Mouse (Mus musculus) embryonic facial prominence, embryonic 11.5 days (tissue): ENCODE data around the gene Nr4a2. TPM values are rescaled to one million over a fixed set of nuclear protein-coding genes. Genes with fewer than 3 reads are reported as not detected.

Experiments used
- ATAC-seq: fragments of 200-750 bp; cut with Nextera tagmentation; replicated peaks from 2 replicates; pipeline ENCODE4 v1.8.0; 2017; ENCODE audit warnings: low read depth; ENCODE audit not compliant: insufficient number of reproducible peaks, low FRiP score, low TSS enrichment
- DNase-seq: peaks from one replicate; pipeline ENCODE4 v3.0.0-alpha.2; 2015; ENCODE audit warnings: low spot score
- H3K27ac ChIP-seq: fragments of 300-500 bp; sonication (generic); replicated peaks from 2 replicates; pipeline ENCODE4 v1.5.1; 2014; ENCODE audit warnings: mild to moderate bottlenecking, low read depth, low read length, control low read depth
- H3K27me3 ChIP-seq: fragments of 300-500 bp; sonication (generic); 2 replicates; pipeline ENCODE4 v1.6.1; 2014; ENCODE audit warnings: mild to moderate bottlenecking, low read length, moderate library complexity, mixed read lengths; ENCODE audit not compliant: control insufficient read depth, insufficient read depth
- H3K36me3 ChIP-seq: fragments of 300-500 bp; sonication (generic); replicated peaks from 2 replicates; pipeline ENCODE4 v1.6.1; 2014; ENCODE audit warnings: low read depth, mild to moderate bottlenecking, low read length, moderate library complexity, mixed read lengths; ENCODE audit not compliant: control insufficient read depth, insufficient read depth
- H3K4me1 ChIP-seq: fragments of 300-500 bp; sonication (generic); 2 replicates; pipeline ENCODE4 v1.6.1; 2014; ENCODE audit warnings: low read length, mixed read lengths; ENCODE audit not compliant: control insufficient read depth, insufficient read depth
- H3K4me2 ChIP-seq: fragments of 300-500 bp; sonication (generic); 2 replicates; pipeline ENCODE4 v1.6.1; 2014; ENCODE audit warnings: low read depth, mild to moderate bottlenecking, control low read depth, low read length, moderate library complexity
- H3K4me3 ChIP-seq: fragments of 300-500 bp; sonication (generic); 2 replicates; pipeline ENCODE4 v1.5.1; 2014; ENCODE audit warnings: low read depth, low read length, control low read depth
- H3K9ac ChIP-seq: fragments of 300-500 bp; sonication (generic); replicated peaks from 2 replicates; pipeline ENCODE4 v1.6.1; 2014; ENCODE audit warnings: mild to moderate bottlenecking, control low read depth, low read length
- H3K9me3 ChIP-seq: fragments of 300-500 bp; sonication (generic); replicated peaks from 2 replicates; pipeline ENCODE4 v1.6.1; 2016; ENCODE audit warnings: mild to moderate bottlenecking, low read length, inconsistent platforms, mixed read lengths; ENCODE audit not compliant: control insufficient read depth
- whole genome bisulfite sequencing: fragments of 180-500 bp; shearing (Covaris S2); extraction: QIAGEN DNeasy Blood & Tissue Kit; methylation state at CpG from one replicate; pipeline ENCODE4 v1.1.7; 2014; 5-methylcytosine and 5-hydroxymethylcytosine counted together
- polyA plus RNA-seq: library from polyadenylated mRNA; unstranded; fragments of >200 nt; fragmentation: Nextera tagmentation; extraction: Ambion mirVana; gene quantifications from 2 replicates; pipeline ENCODE4 v1.2.1, GENCODE M21; 2014

The Nr4a2 gene
- polyA plus RNA-seq, 1 experiment from 2014 or later: 3.7 TPM

DNA sequence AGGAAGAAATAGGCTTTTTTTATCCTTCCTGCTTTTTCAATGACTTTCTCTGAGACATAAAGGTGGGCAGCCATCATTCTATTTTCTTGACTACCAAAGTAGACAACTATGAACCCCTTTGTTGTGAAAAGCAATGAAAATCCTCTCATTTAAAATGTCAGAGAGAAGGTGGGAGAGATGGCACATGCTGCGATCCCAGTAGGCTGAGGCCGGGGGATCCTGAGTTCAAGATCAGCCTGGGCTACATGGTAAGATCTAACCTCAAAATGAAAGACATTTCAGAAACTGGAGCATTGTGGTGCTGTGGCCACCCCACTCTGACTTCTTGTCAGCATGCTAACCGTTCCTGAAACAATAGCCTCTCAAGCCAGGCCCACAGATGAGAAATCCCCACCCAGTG, 23.6 kb downstream of the Nr4a2 start:
- WGBS: 63% methylated on average over 3 of the region's 3 CpGs
- no peak overlapping the region for H3K9ac ChIP-seq
- H3K36me3 ChIP-seq: no peaks in the 10 kb centered on the region
- no peak overlapping the region for H3K4me2 ChIP-seq
- H3K4me3 ChIP-seq: no peak overlapping the region
- peaks cover 36% of the 10 kb centered on the region for H3K27me3 ChIP-seq
- ATAC-seq: no peak
- H3K4me1 ChIP-seq: peaks cover 6% of the 10 kb centered on the region; the same call in 1 of the 2 replicates
- no peak for DNase-seq
- H3K9me3 ChIP-seq: no peaks in the 10 kb centered on the region
- H3K27ac ChIP-seq: no peak overlapping the region

DNA sequence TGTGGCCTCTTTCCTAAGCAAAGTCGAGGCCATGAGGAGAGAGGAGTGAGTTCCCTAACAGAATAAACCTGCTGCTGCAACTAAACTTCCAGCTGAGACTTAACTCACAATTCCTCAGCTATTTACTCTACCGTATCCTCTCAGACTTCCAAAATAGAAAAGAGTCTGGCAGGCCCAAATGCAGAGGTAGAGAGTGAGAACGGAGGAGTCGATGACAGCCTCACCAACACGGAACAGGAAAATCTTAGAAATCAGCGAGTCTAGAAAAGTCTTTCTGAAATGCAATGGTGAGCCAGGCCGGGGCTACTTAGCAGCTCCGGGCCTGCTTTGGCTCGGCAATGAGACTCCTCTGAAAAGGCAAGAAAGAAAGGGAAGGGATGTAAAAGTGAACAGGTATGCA, 51.4 kb downstream of the Nr4a2 start:
- H3K27me3 ChIP-seq: no peaks in the 10 kb centered on the region
- no peak overlapping the region for H3K4me3 ChIP-seq
- H3K4me1 ChIP-seq: no peaks in the 10 kb centered on the region
- DNase-seq (no peak), ATAC-seq (no peak)
- no peak overlapping the region for H3K4me2 ChIP-seq
- H3K36me3 ChIP-seq: no peaks in the 10 kb centered on the region
- no peaks in the 10 kb centered on the region for H3K9me3 ChIP-seq
- WGBS: 81% methylated on average over 9 of the region's 9 CpGs
- no peak overlapping the region for H3K27ac ChIP-seq
- H3K9ac ChIP-seq: no peak overlapping the region

GRCm38 (mm10) chr2:57063480-57063879, 60.3 kb downstream of the Nr4a2 start:
- Histone ChIP-seq H3K27ac (no peak overlapping the region), H3K4me2 (no peak overlapping the region), H3K36me3 (no peaks in the 10 kb centered on the region), H3K4me1 (no peaks in the 10 kb centered on the region), H3K9me3 (no peaks in the 10 kb centered on the region), H3K9ac (no peak overlapping the region), H3K4me3 (no peak overlapping the region), H3K27me3 (no peaks in the 10 kb centered on the region)
- ATAC-seq (no peak), DNase-seq (no peak)
- WGBS: 61% methylated on average over 1 of the region's 1 CpGs

Other genes starting within 250 kb of the Nr4a2 start
- 17.5 and 19.8 TPM in 2 replicates for gene Gpd2, start 113.6 kb upstream of the Nr4a2 start, polyA plus RNA-seq